Mouse (Mus musculus): Measurements from ENCODE around the gene Far1. TPM values are rescaled to one million over a fixed set of nuclear protein-coding genes. Genes with fewer than 3 reads are reported as not detected.

The Far1 gene
- polyA plus RNA-seq, 1 experiment from 2014 or later: 52.1 TPM

DNA sequence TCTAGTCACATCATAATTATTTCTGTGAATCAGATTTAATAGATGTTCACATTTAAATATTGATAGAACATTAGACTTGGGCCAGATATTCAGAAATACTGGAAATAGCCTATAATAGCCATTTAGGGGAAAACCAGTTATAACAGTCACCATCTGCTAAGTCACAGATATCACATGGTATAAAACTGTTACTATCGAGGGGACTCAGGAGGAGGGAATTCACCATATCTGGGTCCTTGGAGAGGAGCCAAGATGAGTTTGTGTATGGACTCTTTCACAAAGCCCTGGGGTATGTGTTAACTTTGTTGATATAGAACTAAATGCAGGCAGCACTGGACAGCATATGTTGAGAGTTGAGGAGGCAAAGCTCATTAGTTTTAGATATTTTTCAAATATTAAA lies 29.5 kb downstream of the Far1 start:
- Histone ChIP-seq H3K4me2 (no peak overlapping the region), H3K9ac (ENCODE audit: low read depth, low read length) (no peak overlapping the region), H3K27me3 (ENCODE audit: control insufficient read depth, insufficient read depth, low read length) (no peaks in the 10 kb centered on the region), H3K4me1 (ENCODE audit: control insufficient read depth, insufficient read depth, low read length) (no peaks in the 10 kb centered on the region), H3K9me3 (replicated peaks; ENCODE audit: control insufficient read depth, low read length) (no peaks in the 10 kb centered on the region), H3K4me3 (ENCODE audit: low read depth, low read length) (no peak overlapping the region), H3K27ac (ENCODE audit: low read depth, low read length) (no peak overlapping the region), H3K36me3 (ENCODE audit: control insufficient read depth, insufficient read depth, low read length) (peaks cover 5% of the 10 kb centered on the region; the same call in 1 of the 2 replicates)
- no peak for ATAC-seq (replicated peaks; ENCODE audit: insufficient number of reproducible peaks, low FRiP score, low TSS enrichment)
- 42% methylated on average over 1 of the region's 1 CpGs for WGBS (ENCODE audit: insufficient replicate concordance)

DNA sequence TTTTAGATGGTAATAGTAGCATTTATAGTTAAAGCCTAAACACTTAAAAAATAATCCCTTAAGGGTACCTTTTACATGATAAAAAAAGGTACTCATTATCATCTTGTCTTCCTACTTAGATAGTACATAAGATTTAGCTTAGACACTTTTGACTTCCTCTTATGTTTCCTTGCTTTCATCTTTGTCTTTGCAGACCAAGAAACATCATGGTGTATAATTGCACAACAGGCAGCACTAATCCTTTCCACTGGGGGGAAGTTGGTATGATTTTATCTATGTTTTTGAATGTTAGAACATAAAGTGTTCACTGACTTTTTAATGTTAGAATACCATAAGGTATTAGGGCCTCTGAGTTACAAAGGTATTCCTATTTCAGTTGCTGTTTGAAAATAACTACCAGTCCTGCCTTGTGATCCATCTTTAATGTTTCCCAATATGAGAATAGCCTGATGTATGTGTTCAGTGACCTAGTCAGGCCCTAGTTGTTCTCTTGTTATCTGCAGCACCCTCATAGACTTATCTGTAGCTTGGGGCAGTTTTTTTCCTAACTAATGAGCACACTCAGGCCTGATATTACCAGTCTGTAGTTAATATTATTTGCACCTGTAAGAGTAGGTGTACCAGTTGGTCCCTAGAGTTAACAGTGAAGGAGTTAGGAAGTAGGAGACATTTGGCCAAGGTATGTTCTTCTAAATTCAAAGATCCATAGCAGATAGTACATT lies 38.3 kb downstream of the Far1 start:
- Histone ChIP-seq H3K9me3 (replicated peaks; ENCODE audit: control insufficient read depth, low read length) (no peaks in the 10 kb centered on the region), H3K4me3 (ENCODE audit: low read depth, low read length) (no peak overlapping the region), H3K9ac (ENCODE audit: low read depth, low read length) (no peak overlapping the region), H3K4me1 (ENCODE audit: control insufficient read depth, insufficient read depth, low read length) (no peaks in the 10 kb centered on the region), H3K36me3 (ENCODE audit: control insufficient read depth, insufficient read depth, low read length) (peaks cover 5% of the 10 kb centered on the region; the same call in 1 of the 2 replicates), H3K27ac (ENCODE audit: low read depth, low read length) (no peak overlapping the region), H3K27me3 (ENCODE audit: control insufficient read depth, insufficient read depth, low read length) (no peaks in the 10 kb centered on the region), H3K4me2 (no peak overlapping the region)
- ATAC-seq (replicated peaks; ENCODE audit: insufficient number of reproducible peaks, low FRiP score, low TSS enrichment): no peak

DNA sequence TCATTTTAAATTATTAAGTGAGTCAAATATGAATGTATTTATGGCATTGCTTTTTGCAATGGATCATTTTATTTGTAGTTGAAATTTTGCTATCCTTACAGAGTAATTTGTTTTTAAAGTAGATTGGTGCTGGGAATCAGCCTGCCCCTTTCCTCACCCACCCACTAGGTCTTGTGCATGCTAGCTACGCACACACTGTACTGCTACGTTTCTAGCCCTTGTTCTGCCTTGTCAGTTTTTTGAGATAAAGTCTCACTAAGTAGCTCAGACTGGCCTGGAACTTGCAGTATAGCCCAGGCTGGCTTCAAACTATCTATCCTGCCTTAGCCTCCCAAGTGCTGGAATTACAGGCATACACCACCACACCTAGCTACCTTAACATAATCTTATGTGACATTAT lies 38.9 kb downstream of the Far1 start:
- ATAC-seq (replicated peaks; ENCODE audit: insufficient number of reproducible peaks, low FRiP score, low TSS enrichment): no peak
- Histone ChIP-seq H3K9ac (ENCODE audit: low read depth, low read length) (no peak overlapping the region), H3K4me2 (no peak overlapping the region), H3K4me3 (ENCODE audit: low read depth, low read length) (no peak overlapping the region), H3K27me3 (ENCODE audit: control insufficient read depth, insufficient read depth, low read length) (no peaks in the 10 kb centered on the region), H3K4me1 (ENCODE audit: control insufficient read depth, insufficient read depth, low read length) (no peaks in the 10 kb centered on the region), H3K36me3 (ENCODE audit: control insufficient read depth, insufficient read depth, low read length) (peaks cover 4% of the 10 kb centered on the region; the same call in 1 of the 2 replicates), H3K27ac (ENCODE audit: low read depth, low read length) (no peak overlapping the region), H3K9me3 (replicated peaks; ENCODE audit: control insufficient read depth, low read length) (no peaks in the 10 kb centered on the region)
- 71% methylated on average over 2 of the region's 2 CpGs for WGBS (ENCODE audit: insufficient replicate concordance)

DNA sequence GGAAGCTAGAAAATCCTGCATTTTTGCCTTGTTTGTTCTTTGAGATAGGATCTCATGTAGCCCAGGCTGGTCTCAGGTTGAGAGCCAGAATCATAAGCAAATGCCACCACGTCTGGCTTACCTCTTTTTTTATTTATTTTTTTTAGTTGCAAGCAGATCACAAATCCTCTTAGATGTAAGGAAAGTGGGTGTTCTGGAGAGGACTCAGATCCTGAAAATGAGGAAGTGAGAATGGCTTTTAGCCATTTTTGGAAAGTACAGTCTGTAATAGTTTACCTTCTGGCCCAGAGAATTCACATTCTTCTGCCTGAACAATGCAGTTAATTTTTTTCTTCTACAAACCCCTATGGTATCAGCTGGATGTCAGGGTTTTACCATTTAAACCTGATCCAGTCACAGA lies 42.5 kb downstream of the Far1 start:
- Histone ChIP-seq H3K4me3 (ENCODE audit: low read depth, low read length) (no peak overlapping the region), H3K9ac (ENCODE audit: low read depth, low read length) (no peak overlapping the region), H3K36me3 (ENCODE audit: control insufficient read depth, insufficient read depth, low read length) (peaks cover 5% of the 10 kb centered on the region; the same call in 1 of the 2 replicates), H3K27me3 (ENCODE audit: control insufficient read depth, insufficient read depth, low read length) (no peaks in the 10 kb centered on the region), H3K27ac (ENCODE audit: low read depth, low read length) (no peak overlapping the region), H3K4me1 (ENCODE audit: control insufficient read depth, insufficient read depth, low read length) (no peaks in the 10 kb centered on the region), H3K9me3 (replicated peaks; ENCODE audit: control insufficient read depth, low read length) (no peaks in the 10 kb centered on the region), H3K4me2 (no peak overlapping the region)
- no peak for ATAC-seq (replicated peaks; ENCODE audit: insufficient number of reproducible peaks, low FRiP score, low TSS enrichment)
- 68% methylated on average over 1 of the region's 1 CpGs for WGBS (ENCODE audit: insufficient replicate concordance)

GRCm38 (mm10) chr7:113566892-113567291 lies 53.3 kb downstream of the Far1 start:
- WGBS (ENCODE audit: insufficient replicate concordance): 84% methylated on average over 1 of the region's 1 CpGs
- Histone ChIP-seq H3K27me3 (ENCODE audit: control insufficient read depth, insufficient read depth, low read length) (no peaks in the 10 kb centered on the region), H3K4me3 (ENCODE audit: low read depth, low read length) (no peak overlapping the region), H3K4me2 (no peak overlapping the region), H3K4me1 (ENCODE audit: control insufficient read depth, insufficient read depth, low read length) (no peaks in the 10 kb centered on the region), H3K9ac (ENCODE audit: low read depth, low read length) (no peak overlapping the region), H3K9me3 (replicated peaks; ENCODE audit: control insufficient read depth, low read length) (no peaks in the 10 kb centered on the region), H3K36me3 (ENCODE audit: control insufficient read depth, insufficient read depth, low read length) (no peaks in the 10 kb centered on the region), H3K27ac (ENCODE audit: low read depth, low read length) (no peak overlapping the region)
- ATAC-seq (replicated peaks; ENCODE audit: insufficient number of reproducible peaks, low FRiP score, low TSS enrichment): no peak

GRCm38 (mm10) chr7:113571121-113571520 lies 57.5 kb downstream of the Far1 start:
- Histone ChIP-seq H3K4me3 (ENCODE audit: low read depth, low read length) (no peak overlapping the region), H3K27me3 (ENCODE audit: control insufficient read depth, insufficient read depth, low read length) (no peaks in the 10 kb centered on the region), H3K27ac (ENCODE audit: low read depth, low read length) (no peak overlapping the region), H3K36me3 (ENCODE audit: control insufficient read depth, insufficient read depth, low read length) (no peaks in the 10 kb centered on the region), H3K9me3 (replicated peaks; ENCODE audit: control insufficient read depth, low read length) (no peaks in the 10 kb centered on the region), H3K4me2 (no peak overlapping the region), H3K4me1 (ENCODE audit: control insufficient read depth, insufficient read depth, low read length) (no peaks in the 10 kb centered on the region), H3K9ac (ENCODE audit: low read depth, low read length) (no peak overlapping the region)
- ATAC-seq (replicated peaks; ENCODE audit: insufficient number of reproducible peaks, low FRiP score, low TSS enrichment): no peak
- 66% methylated on average over 6 of the region's 6 CpGs for WGBS (ENCODE audit: insufficient replicate concordance)

DNA sequence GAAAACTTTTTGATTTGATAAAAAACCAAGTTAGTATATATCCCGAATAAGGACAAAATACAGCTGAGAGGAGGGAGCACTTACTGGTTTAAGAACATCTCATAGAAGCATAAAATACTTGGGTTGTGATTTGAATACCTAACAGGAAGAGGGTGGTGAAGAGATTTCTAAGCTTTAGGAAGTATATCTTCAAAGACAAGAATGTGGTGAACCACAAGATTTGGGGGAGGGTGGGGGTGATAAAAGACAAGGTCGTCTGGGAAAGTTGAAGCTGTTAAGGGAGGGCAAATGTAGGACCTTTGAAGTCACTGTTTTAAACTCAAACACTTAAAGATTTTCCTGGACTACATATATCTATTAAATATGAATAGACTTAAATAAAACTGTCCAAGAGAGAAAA lies 59.1 kb downstream of the Far1 start:
- H3K27ac ChIP-seq (ENCODE audit: low read depth, low read length): no peak overlapping the region
- no peak overlapping the region for H3K4me3 ChIP-seq (ENCODE audit: low read depth, low read length)
- H3K27me3 ChIP-seq (ENCODE audit: control insufficient read depth, insufficient read depth, low read length): no peaks in the 10 kb centered on the region
- ATAC-seq (replicated peaks; ENCODE audit: insufficient number of reproducible peaks, low FRiP score, low TSS enrichment): no peak
- H3K36me3 ChIP-seq (ENCODE audit: control insufficient read depth, insufficient read depth, low read length): no peaks in the 10 kb centered on the region
- no peak overlapping the region for H3K9ac ChIP-seq (ENCODE audit: low read depth, low read length)
- H3K4me1 ChIP-seq (ENCODE audit: control insufficient read depth, insufficient read depth, low read length): no peaks in the 10 kb centered on the region
- no peaks in the 10 kb centered on the region for H3K9me3 ChIP-seq (replicated peaks; ENCODE audit: control insufficient read depth, low read length)
- 54% methylated on average over 2 of the region's 2 CpGs for WGBS (ENCODE audit: insufficient replicate concordance)
- no peak overlapping the region for H3K4me2 ChIP-seq

DNA sequence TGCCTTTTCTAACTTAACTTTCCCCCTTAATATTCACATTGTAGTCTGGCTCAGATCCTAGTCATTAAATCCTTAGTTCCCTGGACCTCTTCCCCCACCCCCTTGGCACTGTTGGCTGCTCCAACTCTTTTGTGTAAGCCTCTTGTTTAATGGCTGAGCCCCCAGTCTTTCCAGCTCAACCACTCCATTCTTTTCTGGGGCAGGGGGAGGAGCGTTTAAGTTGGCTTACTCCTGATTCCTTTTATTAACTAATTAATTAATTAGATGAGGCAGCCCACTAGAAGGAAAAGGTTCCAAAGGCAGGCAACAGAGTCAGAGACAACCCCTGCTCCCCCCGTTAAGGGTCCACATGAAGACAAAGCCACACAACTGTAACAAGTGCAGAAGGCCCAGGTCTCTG lies 68.5 kb downstream of the Far1 start:
- 78% methylated on average over 2 of the region's 2 CpGs for WGBS (ENCODE audit: insufficient replicate concordance)
- no peaks in the 10 kb centered on the region for H3K4me1 ChIP-seq (ENCODE audit: control insufficient read depth, insufficient read depth, low read length)
- no peak overlapping the region for H3K4me3 ChIP-seq (ENCODE audit: low read depth, low read length)
- H3K36me3 ChIP-seq (ENCODE audit: control insufficient read depth, insufficient read depth, low read length): no peaks in the 10 kb centered on the region
- no peak overlapping the region for H3K4me2 ChIP-seq
- no peak for ATAC-seq (replicated peaks; ENCODE audit: insufficient number of reproducible peaks, low FRiP score, low TSS enrichment)
- H3K9ac ChIP-seq (ENCODE audit: low read depth, low read length): no peak overlapping the region
- H3K27ac ChIP-seq (ENCODE audit: low read depth, low read length): no peak overlapping the region
- no peaks in the 10 kb centered on the region for H3K9me3 ChIP-seq (replicated peaks; ENCODE audit: control insufficient read depth, low read length)
- no peaks in the 10 kb centered on the region for H3K27me3 ChIP-seq (ENCODE audit: control insufficient read depth, insufficient read depth, low read length)

DNA sequence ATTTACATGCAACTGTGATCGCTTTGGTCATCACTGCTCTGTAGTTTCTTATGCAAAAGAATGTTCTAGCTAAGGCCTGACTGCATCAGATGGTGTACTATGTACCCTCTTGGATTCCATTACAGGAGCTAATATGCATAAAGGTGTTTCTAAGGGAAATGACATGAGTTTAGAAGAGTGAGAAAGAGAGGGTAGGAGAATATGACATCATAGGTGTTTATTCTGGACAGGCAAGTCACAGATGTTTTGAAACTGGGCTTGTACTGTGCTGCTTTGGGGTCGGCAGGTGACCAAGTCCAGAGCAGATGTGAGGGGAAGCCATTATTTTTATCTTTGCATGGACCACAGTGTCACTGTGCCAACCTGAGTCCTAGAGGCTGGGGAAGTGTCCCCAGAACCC lies 75.6 kb downstream of the Far1 start:
- H3K4me2 ChIP-seq: no peak overlapping the region
- H3K9me3 ChIP-seq (replicated peaks; ENCODE audit: control insufficient read depth, low read length): no peaks in the 10 kb centered on the region
- no peaks in the 10 kb centered on the region for H3K4me1 ChIP-seq (ENCODE audit: control insufficient read depth, insufficient read depth, low read length)
- 79% methylated on average over 2 of the region's 2 CpGs for WGBS (ENCODE audit: insufficient replicate concordance)
- no peaks in the 10 kb centered on the region for H3K27me3 ChIP-seq (ENCODE audit: control insufficient read depth, insufficient read depth, low read length)
- H3K9ac ChIP-seq (ENCODE audit: low read depth, low read length): no peak overlapping the region
- ATAC-seq (replicated peaks; ENCODE audit: insufficient number of reproducible peaks, low FRiP score, low TSS enrichment): no peak
- no peaks in the 10 kb centered on the region for H3K36me3 ChIP-seq (ENCODE audit: control insufficient read depth, insufficient read depth, low read length)
- H3K27ac ChIP-seq (ENCODE audit: low read depth, low read length): no peak overlapping the region
- no peak overlapping the region for H3K4me3 ChIP-seq (ENCODE audit: low read depth, low read length)
